Mouse (Mus musculus) MEL (cell line): ENCODE results near the gene Dglucy.

Source experiments
- BHLHE40 ChIP-seq: IDR thresholded peaks from 2 replicates; pipeline ENCODE4 v1.6.1; 2012; ENCODE audit warnings: low read depth, mild to moderate bottlenecking, inconsistent platforms, low read length, improper control_type of control experiment, borderline replicate concordance
- CTCF ChIP-seq, 3 experiments: IDR thresholded peaks in 2 of 3; conservative IDR thresholded peaks in 1 of 3; 2 replicates each; pipeline ENCODE4 v1.5.1; 2011 to 2012; ENCODE audit warnings: low read length in 3 of 3, low read depth in 2 of 3, mild to moderate bottlenecking in 2 of 3, improper control_type of control experiment in 1 of 3, inconsistent platforms in 1 of 3, mixed read lengths in 1 of 3, moderate library complexity in 1 of 3; ENCODE audit not compliant: control insufficient read depth in 1 of 3, insufficient read depth in 1 of 3, poor library complexity in 1 of 3, severe bottlenecking in 1 of 3
- E2F4 ChIP-seq: IDR thresholded peaks from 2 replicates; pipeline ENCODE4 v1.6.1; 2011; ENCODE audit warnings: low read depth, low read length, improper control_type of control experiment, borderline replicate concordance
- MXI1 ChIP-seq: IDR thresholded peaks from 2 replicates; pipeline ENCODE4 v1.6.1; 2011; ENCODE audit warnings: mild to moderate bottlenecking, low read depth, low read length, improper control_type of control experiment
- RAD21 ChIP-seq: IDR thresholded peaks from 2 replicates; pipeline ENCODE4 v1.6.1; 2011; ENCODE audit warnings: mild to moderate bottlenecking, low read depth, low read length, improper control_type of control experiment
- ZMIZ1 ChIP-seq: IDR thresholded peaks from 2 replicates; pipeline ENCODE4 v1.6.1; 2012; ENCODE audit warnings: low read depth, mild to moderate bottlenecking, inconsistent platforms, low read length, improper control_type of control experiment, moderate library complexity

DNA sequence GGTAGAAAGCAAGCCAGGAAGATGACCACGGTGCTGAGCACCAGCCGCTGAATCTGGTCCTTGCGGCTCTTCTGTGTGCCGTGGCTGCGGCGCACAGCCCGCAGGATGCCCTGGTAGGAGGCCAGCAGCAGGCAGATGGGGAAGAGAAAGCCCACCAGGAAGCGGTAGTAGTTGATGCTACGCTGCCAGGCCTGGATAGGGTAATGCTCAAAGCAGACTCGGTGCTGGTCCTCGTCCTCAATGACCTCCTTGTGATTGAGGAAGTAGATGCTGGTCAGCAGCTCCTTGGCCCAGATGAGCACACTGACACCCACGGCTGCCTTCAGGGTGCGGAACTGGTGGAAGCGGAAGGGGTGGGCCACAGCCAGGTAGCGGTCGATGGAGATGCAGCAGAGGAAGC is 99.7 kb downstream of the Dglucy start:
- TF ChIP-seq ZMIZ1 (no peak), CTCF (IDR thresholded peaks at IDR 0.05 in 2 of 3, conservative IDR thresholded peaks at IDR 0.05 in 1 of 3; ENCODE audit: control insufficient read depth in 1 of 3, insufficient read depth in 1 of 3, low read depth in 2 of 3, low read length in 3 of 3, poor library complexity in 1 of 3, severe bottlenecking in 1 of 3) (no peak), BHLHE40 (no peak), RAD21 (no peak), MXI1 (no peak), E2F4 (no peak)
